Mouse (Mus musculus): ENCODE results near the gene Eno3. TPM values are rescaled to one million over a fixed set of nuclear protein-coding genes. Genes with fewer than 3 reads are reported as not detected.

Eno3 gene
- total and polyA plus RNA-seq, 2 experiments from 2014 or later = 7.6 to 9.9 TPM

DNA sequence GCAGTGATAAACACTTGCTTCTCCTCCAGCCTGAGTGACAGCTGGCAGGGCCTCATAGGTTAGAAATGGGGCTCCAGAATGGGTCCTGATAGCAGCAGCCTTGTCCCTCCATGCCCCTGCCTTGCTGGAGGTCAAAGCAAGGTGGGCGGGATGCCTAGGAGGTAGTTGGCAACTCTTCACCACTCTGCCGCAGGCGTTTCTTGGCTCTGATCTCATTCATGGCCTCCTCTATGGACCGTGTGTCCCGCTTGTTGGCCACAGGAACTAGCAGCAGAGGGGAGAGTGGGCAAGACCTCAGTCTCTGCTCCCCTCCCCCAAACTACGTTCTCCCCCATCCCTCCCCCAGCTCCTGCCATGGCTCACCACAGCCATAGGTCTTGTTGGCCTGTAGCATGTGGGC, 7.0 kb downstream of the Eno3 start:
- Histone ChIP-seq H3K36me3 (ENCODE audit: insufficient read depth, low read length) (peaks cover 33% of the 10 kb centered on the region), H3K4me1 (ENCODE audit: insufficient read depth, low read length) (no peaks in the 10 kb centered on the region), H3K4me2 (ENCODE audit: low read depth, low read length, poor library complexity, severe bottlenecking) (no peak overlapping the region), H3K9ac (replicated peaks; ENCODE audit: low read length, poor library complexity, severe bottlenecking) (no peak overlapping the region), H3K27me3 (ENCODE audit: insufficient read depth, low read length) (no peaks in the 10 kb centered on the region), H3K9me3 (ENCODE audit: low read length) (no peaks in the 10 kb centered on the region), H3K4me3 (ENCODE audit: low read depth, low read length) (no peak overlapping the region), H3K27ac (ENCODE audit: low read depth, low read length) (no peak overlapping the region)
- 88% methylated on average over 6 of the region's 6 CpGs for WGBS
- DNase-seq (ENCODE audit: low spot score) (no peak), ATAC-seq (ENCODE audit: low FRiP score) (no peak)
- TF ChIP-seq CTCF (IDR thresholded peaks at IDR 0.05) = no peak

DNA sequence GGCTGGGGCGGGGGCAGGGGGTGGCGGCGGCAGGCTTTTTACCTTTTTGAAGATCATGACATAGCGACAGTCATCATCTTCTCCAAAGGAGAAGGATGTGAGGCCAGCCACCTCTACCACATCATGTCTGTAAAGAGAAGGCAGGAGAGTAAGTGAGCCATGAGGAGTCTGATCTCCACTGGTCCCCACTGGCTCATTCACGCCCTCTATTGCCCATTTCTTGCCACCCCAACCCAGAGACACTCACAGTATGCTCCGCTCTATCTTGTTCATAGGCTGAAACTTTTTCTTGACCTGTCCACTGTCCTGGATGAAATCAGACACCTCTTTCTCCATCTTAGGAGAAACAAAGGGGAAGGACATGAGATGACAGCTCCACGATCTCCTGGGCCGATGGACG, 7.7 kb downstream of the Eno3 start:
- no peak for DNase-seq (ENCODE audit: low spot score)
- Histone ChIP-seq H3K9ac (replicated peaks; ENCODE audit: low read length, poor library complexity, severe bottlenecking) (no peak overlapping the region), H3K36me3 (ENCODE audit: insufficient read depth, low read length) (peaks cover 33% of the 10 kb centered on the region), H3K27me3 (ENCODE audit: insufficient read depth, low read length) (no peaks in the 10 kb centered on the region), H3K9me3 (ENCODE audit: low read length) (no peaks in the 10 kb centered on the region), H3K27ac (ENCODE audit: low read depth, low read length) (no peak overlapping the region), H3K4me3 (ENCODE audit: low read depth, low read length) (no peak overlapping the region), H3K4me2 (ENCODE audit: low read depth, low read length, poor library complexity, severe bottlenecking) (no peak overlapping the region), H3K4me1 (ENCODE audit: insufficient read depth, low read length) (no peaks in the 10 kb centered on the region)
- 94% methylated on average over 9 of the region's 9 CpGs for WGBS
- no peak for ATAC-seq (ENCODE audit: low FRiP score)
- 0 out of 2 replicates have a peak, but pooled peaks have one; percentile 3 for TF ChIP-seq CTCF (IDR thresholded peaks at IDR 0.05)

DNA sequence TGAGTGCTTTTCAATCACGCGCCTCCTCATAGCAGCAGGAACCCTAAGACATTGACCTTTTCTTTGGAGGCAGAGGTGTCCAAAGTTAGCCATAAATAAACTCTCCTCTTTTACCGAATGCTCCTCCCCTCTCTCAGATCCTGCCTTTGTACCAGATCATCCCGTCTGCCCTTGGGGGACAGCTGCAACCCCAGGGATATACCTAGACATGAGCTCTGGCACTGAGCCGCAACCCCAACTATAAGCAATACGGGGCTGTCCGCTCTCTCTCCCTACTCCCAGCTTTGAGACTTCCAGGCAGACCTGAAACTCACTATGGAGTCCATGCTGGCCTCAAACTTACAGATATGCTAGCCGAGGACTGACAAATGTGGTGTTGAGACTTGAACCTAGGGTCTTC, 9.7 kb downstream of the Eno3 start:
- Histone ChIP-seq H3K4me3 (ENCODE audit: low read depth, low read length) (no peak overlapping the region), H3K9me3 (ENCODE audit: low read length) (no peaks in the 10 kb centered on the region), H3K9ac (replicated peaks; ENCODE audit: low read length, poor library complexity, severe bottlenecking) (no peak overlapping the region), H3K4me2 (ENCODE audit: low read depth, low read length, poor library complexity, severe bottlenecking) (no peak overlapping the region), H3K36me3 (ENCODE audit: insufficient read depth, low read length) (peaks cover 29% of the 10 kb centered on the region), H3K27ac (ENCODE audit: low read depth, low read length) (no peak overlapping the region), H3K27me3 (ENCODE audit: insufficient read depth, low read length) (no peaks in the 10 kb centered on the region), H3K4me1 (ENCODE audit: insufficient read depth, low read length) (0 out of 2 replicates have a peak, but pooled peaks cover 6% of the 10 kb centered on the region)
- 93% methylated on average over 8 of the region's 8 CpGs for WGBS
- TF ChIP-seq CTCF (IDR thresholded peaks at IDR 0.05) = no peak
- DNase-seq (ENCODE audit: low spot score) (no peak), ATAC-seq (ENCODE audit: low FRiP score) (no peak)

DNA sequence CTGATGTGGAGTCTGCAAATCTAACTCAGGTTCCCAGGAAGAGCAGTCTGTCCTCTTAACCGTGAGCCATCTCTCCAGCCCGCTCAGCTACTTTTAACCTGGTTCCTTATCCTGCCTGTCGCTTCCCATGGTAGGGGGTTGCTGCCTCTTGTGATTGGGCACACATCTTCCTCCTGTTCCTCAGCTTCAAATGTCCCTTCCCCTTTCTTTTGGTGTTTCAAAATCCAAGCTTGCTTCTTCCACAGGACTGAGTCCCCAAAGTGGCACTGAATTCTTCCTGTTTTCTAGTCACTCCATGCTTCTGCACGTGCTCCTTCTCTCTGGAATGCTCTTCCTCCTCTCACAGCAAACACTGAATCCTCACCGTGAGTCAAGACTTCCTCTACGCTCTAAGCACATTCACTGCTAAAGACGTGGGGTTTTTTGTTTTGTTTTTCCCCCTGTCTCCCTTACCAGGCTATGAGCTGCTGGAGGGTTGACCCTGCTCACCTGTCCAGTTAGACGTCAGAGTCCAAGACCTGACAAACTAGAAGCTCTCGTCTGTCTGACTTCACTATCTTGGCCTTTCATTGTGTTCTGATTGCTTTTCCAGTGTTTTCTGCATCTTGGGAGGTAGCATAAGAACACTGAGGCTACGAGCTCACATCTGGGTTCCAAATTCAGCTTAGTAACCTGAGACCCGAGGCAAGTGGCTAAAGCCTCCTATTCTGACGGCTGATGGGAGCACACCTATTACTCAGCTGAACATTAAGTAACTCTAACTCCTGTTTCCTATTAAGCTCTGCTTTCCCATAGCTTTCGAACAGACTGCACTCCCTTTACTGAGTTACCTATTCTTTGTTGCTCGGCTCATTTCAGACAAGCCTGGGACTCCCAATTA, 10.5 kb downstream of the Eno3 start:
- Histone ChIP-seq H3K27ac (ENCODE audit: low read depth, low read length) (peak overlapping the region; percentile 60; the same call in 1 of the 2 replicates), H3K4me1 (ENCODE audit: insufficient read depth, low read length) (0 out of 2 replicates have a peak, but pooled peaks cover 6% of the 10 kb centered on the region), H3K4me3 (ENCODE audit: low read depth, low read length) (peak overlapping the region; percentile 57; the same call in 1 of the 2 replicates), H3K9ac (replicated peaks; ENCODE audit: low read length, poor library complexity, severe bottlenecking) (peak overlapping the region; percentile 2; the same call in 1 of the 2 replicates), H3K9me3 (ENCODE audit: low read length) (no peaks in the 10 kb centered on the region), H3K4me2 (ENCODE audit: low read depth, low read length, poor library complexity, severe bottlenecking) (peak overlapping the region; percentile 58), H3K36me3 (ENCODE audit: insufficient read depth, low read length) (peaks cover 26% of the 10 kb centered on the region), H3K27me3 (ENCODE audit: insufficient read depth, low read length) (no peaks in the 10 kb centered on the region)
- no peak for TF ChIP-seq CTCF (IDR thresholded peaks at IDR 0.05)
- 76% methylated on average over 14 of the region's 14 CpGs for WGBS
- DNase-seq (ENCODE audit: low spot score) (no peak), ATAC-seq (ENCODE audit: low FRiP score) (no peak)

DNA sequence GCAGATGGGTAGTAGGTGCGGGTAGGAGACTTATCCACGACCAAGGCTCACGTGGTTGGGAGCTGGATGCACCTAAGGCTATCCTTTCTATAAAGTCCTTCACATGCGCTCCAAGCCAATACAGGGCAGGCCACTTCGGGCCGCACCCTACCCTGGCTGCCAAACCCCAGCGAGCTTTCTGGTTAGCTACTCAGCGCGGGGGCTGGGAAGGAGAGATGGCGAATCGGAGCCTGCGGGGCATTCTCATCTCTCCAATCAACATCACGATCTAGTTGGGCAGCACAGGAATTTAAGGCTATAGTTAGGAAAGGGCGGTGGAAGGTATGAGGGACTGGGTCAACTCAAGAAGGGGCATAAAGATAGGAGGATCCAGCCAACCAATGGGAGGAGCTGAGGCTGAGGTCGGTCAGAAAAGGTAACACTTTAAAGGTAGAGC, 11.4 kb downstream of the Eno3 start:
- WGBS = 2% methylated on average over 15 of the region's 15 CpGs
- H3K27ac ChIP-seq (ENCODE audit: low read depth, low read length) = peak overlapping the region; percentile 60

More for the DNA sequence above, 11.4 kb downstream of the Eno3 start:
- ATAC-seq (ENCODE audit: low FRiP score) (no peak; the same call in 1 of the 2 replicates), DNase-seq (ENCODE audit: low spot score) (no peak)
- no peak for TF ChIP-seq CTCF (IDR thresholded peaks at IDR 0.05)
- H3K4me1 ChIP-seq (ENCODE audit: insufficient read depth, low read length) = 0 out of 2 replicates have a peak, but pooled peaks cover 6% of the 10 kb centered on the region
- H3K36me3 ChIP-seq (ENCODE audit: insufficient read depth, low read length) = peaks cover 20% of the 10 kb centered on the region
- H3K27me3 ChIP-seq (ENCODE audit: insufficient read depth, low read length) = no peaks in the 10 kb centered on the region
- H3K9ac ChIP-seq (replicated peaks; ENCODE audit: low read length, poor library complexity, severe bottlenecking) = peak overlapping the region; percentile 2
- peak overlapping the region; percentile 57 for H3K4me3 ChIP-seq (ENCODE audit: low read depth, low read length)
- no peaks in the 10 kb centered on the region for H3K9me3 ChIP-seq (ENCODE audit: low read length)
- peak overlapping the region; percentile 58 for H3K4me2 ChIP-seq (ENCODE audit: low read depth, low read length, poor library complexity, severe bottlenecking)
